Mouse (Mus musculus): ENCODE measurements around the gene Psmc3.
A peak's percentile ranks its signal among the peaks of the same experiment; 100 is the strongest.

DNA sequence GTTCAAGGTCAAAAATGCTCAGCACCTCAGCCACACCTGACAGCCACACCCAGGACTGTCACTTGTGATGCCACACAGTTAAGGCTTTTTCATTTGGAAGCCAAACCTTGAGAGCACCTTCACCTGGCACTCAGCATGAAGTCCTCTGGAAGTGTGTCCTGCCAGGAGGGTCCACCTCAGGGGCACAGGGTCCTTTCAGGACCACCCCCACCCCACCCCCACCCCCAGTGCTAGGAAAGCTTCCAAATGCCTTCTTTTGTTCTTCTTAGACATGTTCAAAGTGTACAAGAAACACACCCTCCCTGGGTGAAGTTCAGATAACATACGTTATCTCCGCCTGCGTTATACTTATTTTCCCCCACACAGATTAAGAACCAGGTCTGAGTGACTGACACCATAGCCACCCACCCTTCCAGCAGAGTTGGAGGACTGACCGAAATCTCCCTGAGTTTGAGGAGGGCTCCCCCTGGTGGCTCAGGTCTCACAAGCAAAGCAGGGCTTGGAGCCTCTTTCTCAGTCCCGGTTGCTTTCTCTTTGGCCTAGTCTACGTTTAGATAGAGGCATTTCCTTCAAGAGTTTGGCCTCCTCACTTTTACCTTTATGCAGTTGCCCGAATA lies 47.4 kb downstream of the Psmc3 start:
- TF ChIP-seq CTCF (IDR thresholded peaks at IDR 0.05), result peak; percentile 98
- TF ChIP-seq EP300 (IDR thresholded peaks at IDR 0.05), result no peak

All from lung, postnatal 0 days (tissue).